Mouse (Mus musculus): ENCODE results near the gene Arvcf. TPM values are rescaled to one million over a fixed set of nuclear protein-coding genes. Genes with fewer than 3 reads are reported as not detected.

Gene Arvcf
- polyA plus RNA-seq, 1 experiment = 17.1 TPM

- H3K27me3 ChIP-seq (ENCODE audit: control insufficient read depth, insufficient read depth, low read length) = no peaks in the 10 kb centered on the region; the same call in 1 of the 2 replicates
- peak; percentile 66; the same call in 1 of the 2 replicates for TF ChIP-seq CTCF (IDR thresholded peaks at IDR 0.05; ENCODE audit: extremely low read depth, insufficient read length, insufficient replicate concordance, low read depth, low read length)
- no peak for TF ChIP-seq POLR2A (IDR thresholded peaks at IDR 0.05; ENCODE audit: low read depth, low read length)
- WGBS = 61% methylated on average over 5 of the region's 5 CpGs
- no peaks in the 10 kb centered on the region for H3K36me3 ChIP-seq (ENCODE audit: control insufficient read depth, insufficient read depth, low read length)
- H3K27ac ChIP-seq (ENCODE audit: insufficient read depth, low read depth, low read length) = no peak overlapping the region
- H3K4me3 ChIP-seq (ENCODE audit: low read depth, low read length) = no peak overlapping the region
- H3K4me1 ChIP-seq (ENCODE audit: control insufficient read depth, insufficient read depth, insufficient read length, low read length) = peaks cover 3% of the 10 kb centered on the region
Observed at GRCm38 (mm10) chr16:18351313-18352055, 3.5 kb downstream of the Arvcf start.

GRCm38 (mm10) chr16:18353106-18353505 lies 5.1 kb downstream of the Arvcf start:
- Histone ChIP-seq H3K4me1 (ENCODE audit: control insufficient read depth, insufficient read depth, insufficient read length, low read length) (peaks cover 3% of the 10 kb centered on the region), H3K27me3 (ENCODE audit: control insufficient read depth, insufficient read depth, low read length) (no peaks in the 10 kb centered on the region; the same call in 1 of the 2 replicates), H3K4me3 (ENCODE audit: low read depth, low read length) (no peak overlapping the region), H3K27ac (ENCODE audit: insufficient read depth, low read depth, low read length) (no peak overlapping the region), H3K36me3 (ENCODE audit: control insufficient read depth, insufficient read depth, low read length) (no peaks in the 10 kb centered on the region)
- WGBS = 96% methylated on average over 1 of the region's 1 CpGs
- TF ChIP-seq POLR2A (IDR thresholded peaks at IDR 0.05; ENCODE audit: low read depth, low read length) (no peak), CTCF (IDR thresholded peaks at IDR 0.05; ENCODE audit: extremely low read depth, insufficient read length, insufficient replicate concordance, low read depth, low read length) (no peak)

- H3K4me3 ChIP-seq (ENCODE audit: low read depth, low read length) = no peak overlapping the region
- no peaks in the 10 kb centered on the region for H3K36me3 ChIP-seq (ENCODE audit: control insufficient read depth, insufficient read depth, low read length)
- TF ChIP-seq CTCF (IDR thresholded peaks at IDR 0.05; ENCODE audit: extremely low read depth, insufficient read length, insufficient replicate concordance, low read depth, low read length) (no peak), POLR2A (IDR thresholded peaks at IDR 0.05; ENCODE audit: low read depth, low read length) (no peak)
- H3K4me1 ChIP-seq (ENCODE audit: control insufficient read depth, insufficient read depth, insufficient read length, low read length) = no peaks in the 10 kb centered on the region
- H3K27me3 ChIP-seq (ENCODE audit: control insufficient read depth, insufficient read depth, low read length) = no peaks in the 10 kb centered on the region
- no peak overlapping the region for H3K27ac ChIP-seq (ENCODE audit: insufficient read depth, low read depth, low read length)
- 81% methylated on average over 1 of the region's 1 CpGs for WGBS
Observed at GRCm38 (mm10) chr16:18356961-18357360, 9.0 kb downstream of the Arvcf start.

- Histone ChIP-seq H3K27me3 (ENCODE audit: control insufficient read depth, insufficient read depth, low read length) (no peaks in the 10 kb centered on the region), H3K27ac (ENCODE audit: insufficient read depth, low read depth, low read length) (no peak overlapping the region), H3K4me3 (ENCODE audit: low read depth, low read length) (no peak overlapping the region), H3K4me1 (ENCODE audit: control insufficient read depth, insufficient read depth, insufficient read length, low read length) (no peaks in the 10 kb centered on the region), H3K36me3 (ENCODE audit: control insufficient read depth, insufficient read depth, low read length) (no peaks in the 10 kb centered on the region)
- WGBS = 79% methylated on average over 6 of the region's 6 CpGs
- TF ChIP-seq CTCF (IDR thresholded peaks at IDR 0.05; ENCODE audit: extremely low read depth, insufficient read length, insufficient replicate concordance, low read depth, low read length) = no peak
- TF ChIP-seq POLR2A (IDR thresholded peaks at IDR 0.05; ENCODE audit: low read depth, low read length) = no peak
Observed at GRCm38 (mm10) chr16:18357977-18358376, 10.0 kb downstream of the Arvcf start.

- no peaks in the 10 kb centered on the region for H3K36me3 ChIP-seq (ENCODE audit: control insufficient read depth, insufficient read depth, low read length)
- no peak overlapping the region for H3K27ac ChIP-seq (ENCODE audit: insufficient read depth, low read depth, low read length)
- TF ChIP-seq CTCF (IDR thresholded peaks at IDR 0.05; ENCODE audit: extremely low read depth, insufficient read length, insufficient replicate concordance, low read depth, low read length) (no peak), POLR2A (IDR thresholded peaks at IDR 0.05; ENCODE audit: low read depth, low read length) (no peak)
- H3K4me1 ChIP-seq (ENCODE audit: control insufficient read depth, insufficient read depth, insufficient read length, low read length) = no peaks in the 10 kb centered on the region
- WGBS = 77% methylated on average over 6 of the region's 6 CpGs
- no peaks in the 10 kb centered on the region for H3K27me3 ChIP-seq (ENCODE audit: control insufficient read depth, insufficient read depth, low read length)
- no peak overlapping the region for H3K4me3 ChIP-seq (ENCODE audit: low read depth, low read length)
Observed at GRCm38 (mm10) chr16:18360151-18360805, 12.3 kb downstream of the Arvcf start.

GRCm38 (mm10) chr16:18362948-18363347 lies 15.0 kb downstream of the Arvcf start:
- no peaks in the 10 kb centered on the region for H3K36me3 ChIP-seq (ENCODE audit: control insufficient read depth, insufficient read depth, low read length)
- no peaks in the 10 kb centered on the region for H3K27me3 ChIP-seq (ENCODE audit: control insufficient read depth, insufficient read depth, low read length)
- 85% methylated on average over 8 of the region's 8 CpGs for WGBS
- H3K4me3 ChIP-seq (ENCODE audit: low read depth, low read length) = no peak overlapping the region
- TF ChIP-seq POLR2A (IDR thresholded peaks at IDR 0.05; ENCODE audit: low read depth, low read length) (no peak), CTCF (IDR thresholded peaks at IDR 0.05; ENCODE audit: extremely low read depth, insufficient read length, insufficient replicate concordance, low read depth, low read length) (no peak)
- no peak overlapping the region for H3K27ac ChIP-seq (ENCODE audit: insufficient read depth, low read depth, low read length)
- no peaks in the 10 kb centered on the region; the same call in 1 of the 2 replicates for H3K4me1 ChIP-seq (ENCODE audit: control insufficient read depth, insufficient read depth, insufficient read length, low read length)

- no peak overlapping the region for H3K4me3 ChIP-seq (ENCODE audit: low read depth, low read length)
- 91% methylated on average over 4 of the region's 4 CpGs for WGBS
- H3K27ac ChIP-seq (ENCODE audit: insufficient read depth, low read depth, low read length) = no peak overlapping the region
- no peaks in the 10 kb centered on the region; the same call in 1 of the 2 replicates for H3K4me1 ChIP-seq (ENCODE audit: control insufficient read depth, insufficient read depth, insufficient read length, low read length)
- H3K36me3 ChIP-seq (ENCODE audit: control insufficient read depth, insufficient read depth, low read length) = no peaks in the 10 kb centered on the region
- no peaks in the 10 kb centered on the region for H3K27me3 ChIP-seq (ENCODE audit: control insufficient read depth, insufficient read depth, low read length)
- TF ChIP-seq POLR2A (IDR thresholded peaks at IDR 0.05; ENCODE audit: low read depth, low read length) (no peak), CTCF (IDR thresholded peaks at IDR 0.05; ENCODE audit: extremely low read depth, insufficient read length, insufficient replicate concordance, low read depth, low read length) (no peak)
Observed at GRCm38 (mm10) chr16:18366849-18367248, 18.9 kb downstream of the Arvcf start.

Data from small intestine, adult 2 months (tissue).